Mouse (Mus musculus): ENCODE data around the gene Twist1. TPM values are rescaled to one million over a fixed set of nuclear protein-coding genes. Genes with fewer than 3 reads are reported as not detected.

The Twist1 gene
- polyA plus RNA-seq (2015; fragmentation: Nextera tagmentation; extraction: Ambion mirVana) = 0.63 and 0.74 TPM in 2 replicates

GRCm38 (mm10) chr12:33957400-33958240 is at the start of gene Twist1:
Gene Twist1, plus strand, starts transcription at chr12:33957671.
- WGBS = under 1% methylated on average over 77 of the region's 105 CpGs
- Histone ChIP-seq H3K36me3 (no peaks in the 10 kb centered on the region), H3K27ac (replicated peaks) (no peak within 1 kb of the TSS)

GRCm38 (mm10) chr12:33926751-33927150 is 30.7 kb upstream of the Twist1 start:
- H3K36me3 ChIP-seq = no peaks in the 10 kb centered on the region
- H3K4me1 ChIP-seq = peaks cover 19% of the 10 kb centered on the region
- WGBS = 9% methylated on average over 3 of the region's 3 CpGs
- peaks cover 29% of the 10 kb centered on the region for H3K27me3 ChIP-seq
- H3K9me3 ChIP-seq = no peaks in the 10 kb centered on the region
- no peak overlapping the region for H3K4me3 ChIP-seq
- no peak overlapping the region for H3K4me2 ChIP-seq (replicated peaks)
- no peak for ATAC-seq (replicated peaks)
- H3K27ac ChIP-seq (replicated peaks) = no peak overlapping the region
- no peak overlapping the region for H3K9ac ChIP-seq (replicated peaks)

More at GRCm38 (mm10) chr12:33957400-33958240, at the start of gene Twist1:
- peaks cover 17% of the 10 kb centered on the region for H3K4me1 ChIP-seq
- peak within 1 kb of the TSS; percentile 80 for H3K4me2 ChIP-seq (replicated peaks)
- peaks cover 85% of the 10 kb centered on the region for H3K27me3 ChIP-seq
- peak; percentile 72 for ATAC-seq (replicated peaks)
- H3K9me3 ChIP-seq = no peaks in the 10 kb centered on the region
- H3K9ac ChIP-seq (replicated peaks) = peak within 1 kb of the TSS; percentile 37
- H3K4me3 ChIP-seq = peak within 1 kb of the TSS; percentile 45

GRCm38 (mm10) chr12:33927334-33928098 is 30.0 kb upstream of the Twist1 start:
- ATAC-seq (replicated peaks) = no peak
- Histone ChIP-seq H3K4me2 (replicated peaks) (peak overlapping the region; percentile 57), H3K27ac (replicated peaks) (no peak overlapping the region), H3K9ac (replicated peaks) (no peak overlapping the region), H3K4me1 (peaks cover 19% of the 10 kb centered on the region), H3K27me3 (peaks cover 29% of the 10 kb centered on the region), H3K36me3 (no peaks in the 10 kb centered on the region), H3K4me3 (peak overlapping the region; percentile 35), H3K9me3 (no peaks in the 10 kb centered on the region)
- WGBS = 2% methylated on average over 15 of the region's 15 CpGs

GRCm38 (mm10) chr12:33928331-33929192 is 28.9 kb upstream of the Twist1 start, which contains the start of gene Ferd3l:
Gene Ferd3l, plus strand, starts transcription at chr12:33928425.
- Histone ChIP-seq H3K4me3 (peak within 1 kb of the TSS; percentile 35), H3K4me2 (replicated peaks) (peak within 1 kb of the TSS; percentile 57), H3K36me3 (no peaks in the 10 kb centered on the region), H3K9me3 (no peaks in the 10 kb centered on the region), H3K9ac (replicated peaks) (peak within 1 kb of the TSS; percentile 27), H3K27ac (replicated peaks) (no peak within 1 kb of the TSS), H3K27me3 (peaks cover 29% of the 10 kb centered on the region), H3K4me1 (peaks cover 19% of the 10 kb centered on the region)
- ATAC-seq (replicated peaks) = peak; percentile 35; the same call in 1 of the 2 replicates
- 1% methylated on average over 39 of the region's 39 CpGs for WGBS

DNA sequence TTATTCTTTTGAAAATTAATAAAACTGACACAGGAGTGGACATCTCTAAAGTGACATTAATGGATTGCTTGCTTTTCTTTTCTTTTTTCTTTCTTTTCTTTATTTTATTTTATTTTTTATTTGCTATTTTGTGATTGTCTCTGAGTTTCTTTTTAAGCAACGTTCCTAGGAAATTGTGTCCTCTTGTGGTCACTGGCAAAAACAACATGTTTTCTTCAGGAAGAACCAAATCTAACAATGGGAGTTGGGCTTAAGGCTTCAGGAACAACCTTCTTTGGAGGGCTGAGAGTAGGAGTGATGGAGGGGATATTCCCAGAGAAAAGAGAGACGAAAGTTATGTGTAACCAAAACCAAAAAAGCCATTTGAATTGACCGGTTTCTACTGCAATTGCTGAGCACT is 4.6 kb upstream of the Twist1 start:
- Histone ChIP-seq H3K27ac (replicated peaks) (no peak overlapping the region), H3K27me3 (peaks cover 52% of the 10 kb centered on the region), H3K9ac (replicated peaks) (no peak overlapping the region), H3K4me1 (peaks cover 9% of the 10 kb centered on the region), H3K4me2 (replicated peaks) (no peak overlapping the region), H3K4me3 (no peak overlapping the region), H3K36me3 (no peaks in the 10 kb centered on the region), H3K9me3 (no peaks in the 10 kb centered on the region)
- no peak for ATAC-seq (replicated peaks)
- 6% methylated on average over 3 of the region's 3 CpGs for WGBS

DNA sequence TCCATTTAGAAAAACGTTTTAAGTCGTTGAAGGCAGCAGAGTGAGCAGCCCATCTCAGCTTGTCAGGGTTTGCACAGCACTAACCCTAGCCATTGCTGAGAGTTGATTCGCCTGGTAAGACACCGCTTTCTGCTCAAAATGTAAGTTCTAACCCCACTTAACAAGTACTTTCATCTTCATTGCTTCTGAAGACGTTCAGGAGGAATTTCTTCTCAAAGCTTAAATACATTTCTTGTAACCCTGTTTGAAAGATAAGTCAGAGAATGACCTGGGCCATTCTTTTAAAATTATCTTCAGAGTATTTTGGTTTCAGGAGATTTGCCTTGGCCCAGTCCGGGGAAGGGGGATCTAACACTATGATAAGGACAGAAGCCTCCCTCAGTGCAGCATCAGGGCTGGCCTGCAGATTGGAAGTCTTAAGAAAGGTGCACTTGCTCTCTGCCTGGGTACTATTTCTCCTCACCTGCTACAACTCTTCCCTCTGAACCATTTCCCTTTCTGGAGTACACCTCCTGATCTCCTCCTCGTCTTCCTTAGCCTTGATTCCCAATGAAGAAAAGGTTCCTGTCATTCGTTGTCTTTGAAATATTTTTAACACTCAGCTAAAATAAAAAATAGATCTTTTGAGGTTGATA is 2.4 kb upstream of the Twist1 start:
- no peak overlapping the region for H3K27ac ChIP-seq (replicated peaks)
- no peaks in the 10 kb centered on the region for H3K9me3 ChIP-seq
- 6% methylated on average over 8 of the region's 8 CpGs for WGBS
- no peak overlapping the region for H3K4me3 ChIP-seq
- H3K36me3 ChIP-seq = no peaks in the 10 kb centered on the region
- H3K4me1 ChIP-seq = peaks cover 17% of the 10 kb centered on the region
- no peak overlapping the region for H3K4me2 ChIP-seq (replicated peaks)
- no peak overlapping the region for H3K9ac ChIP-seq (replicated peaks)
- ATAC-seq (replicated peaks) = no peak
- H3K27me3 ChIP-seq = peaks cover 68% of the 10 kb centered on the region

GRCm38 (mm10) chr12:33955606-33956295 is 1.7 kb upstream of the Twist1 start:
- H3K4me3 ChIP-seq = no peak overlapping the region
- H3K36me3 ChIP-seq = no peaks in the 10 kb centered on the region
- H3K9ac ChIP-seq (replicated peaks) = no peak overlapping the region
- 2% methylated on average over 28 of the region's 28 CpGs for WGBS
- H3K27ac ChIP-seq (replicated peaks) = no peak overlapping the region
- peaks cover 17% of the 10 kb centered on the region for H3K4me1 ChIP-seq
- no peak overlapping the region for H3K4me2 ChIP-seq (replicated peaks)
- H3K9me3 ChIP-seq = no peaks in the 10 kb centered on the region
- H3K27me3 ChIP-seq = peaks cover 67% of the 10 kb centered on the region
- no peak for ATAC-seq (replicated peaks)

DNA sequence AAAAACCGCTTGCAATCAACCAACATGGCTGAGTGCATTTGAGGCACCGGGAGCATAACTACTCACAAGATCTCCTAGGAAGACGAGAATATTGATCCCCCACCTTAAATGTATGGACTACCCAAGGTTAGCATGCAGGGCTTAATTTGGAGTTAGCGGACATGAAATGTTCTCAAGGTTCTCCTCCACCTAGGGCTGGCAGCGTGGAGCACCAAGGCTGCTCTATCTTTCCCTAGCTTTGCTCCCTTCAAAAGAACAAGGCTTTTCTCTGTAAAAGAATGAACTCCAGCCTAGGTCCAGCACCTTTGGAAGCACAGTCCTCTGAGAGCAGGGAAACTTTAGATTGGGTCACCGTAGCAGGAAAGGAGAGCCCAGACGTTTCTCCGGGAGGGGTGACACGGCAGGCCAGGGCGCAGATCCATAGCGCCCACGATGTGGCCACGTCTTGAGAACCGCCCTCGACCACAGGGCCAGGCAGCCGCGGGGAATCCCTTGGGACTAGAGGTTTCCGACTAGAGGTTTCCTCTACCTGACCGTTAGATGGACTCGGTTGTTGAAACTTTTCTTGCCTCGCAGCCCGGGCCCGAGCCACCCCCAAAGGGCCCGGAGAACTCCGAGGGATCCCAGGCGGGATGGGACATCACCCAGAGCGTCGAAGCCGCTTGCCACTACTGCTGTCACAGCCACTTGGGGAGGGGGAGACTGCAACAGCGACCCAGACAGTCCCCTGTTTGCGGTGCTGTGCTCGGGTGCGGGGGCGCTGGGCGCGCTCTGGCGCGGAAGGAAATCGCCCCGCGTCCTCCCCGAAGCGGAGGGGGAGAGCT is 683 bp upstream of the Twist1 start:
- Histone ChIP-seq H3K27me3 (peaks cover 78% of the 10 kb centered on the region), H3K4me1 (peaks cover 17% of the 10 kb centered on the region)
- under 1% methylated on average over 43 of the region's 43 CpGs for WGBS

GRCm38 (mm10) chr12:33958241-33959194 is 1.0 kb downstream of the Twist1 start:
- Histone ChIP-seq H3K27me3 (peaks cover 86% of the 10 kb centered on the region), H3K4me3 (peak overlapping the region; percentile 45), H3K27ac (replicated peaks) (no peak overlapping the region), H3K4me2 (replicated peaks) (peak overlapping the region; percentile 80), H3K36me3 (no peaks in the 10 kb centered on the region), H3K9ac (replicated peaks) (peak overlapping the region; percentile 37), H3K9me3 (no peaks in the 10 kb centered on the region), H3K4me1 (peaks cover 17% of the 10 kb centered on the region)
- WGBS = 1% methylated on average over 49 of the region's 56 CpGs
- ATAC-seq (replicated peaks) = peak; percentile 36

More for the DNA sequence above, 683 bp upstream of the Twist1 start:
- Histone ChIP-seq H3K27ac (replicated peaks) (no peak overlapping the region), H3K9ac (replicated peaks) (no peak overlapping the region), H3K9me3 (no peaks in the 10 kb centered on the region), H3K36me3 (no peaks in the 10 kb centered on the region), H3K4me3 (peak overlapping the region; percentile 45), H3K4me2 (replicated peaks) (peak overlapping the region; percentile 80; the same call in 1 of the 2 replicates)
- ATAC-seq (replicated peaks) = peak; percentile 18; the same call in 1 of the 2 replicates
